In the genomic region with DNA sequence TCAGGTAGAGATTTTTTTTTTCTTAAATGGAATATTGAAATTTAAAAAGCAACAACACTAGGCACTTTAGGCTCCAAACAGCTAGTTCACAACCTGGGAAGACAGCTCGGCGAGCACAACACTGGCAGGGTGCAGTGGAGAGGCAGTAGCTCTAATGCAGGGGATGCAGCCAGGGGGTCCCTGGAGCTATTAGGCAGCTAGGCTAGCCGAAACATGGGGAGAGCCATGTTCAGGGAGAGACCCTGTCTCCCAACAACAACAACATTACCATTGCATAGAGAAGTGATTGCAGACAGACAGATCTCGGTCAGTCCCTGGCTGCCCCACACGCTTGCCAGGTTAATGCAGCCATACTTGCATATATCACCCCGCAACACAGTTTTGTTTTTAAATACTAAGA, we compare ENCODE assay signal across 26 mouse cellular contexts. TPM values are rescaled to one million over a fixed set of nuclear protein-coding genes. Genes with fewer than 3 reads are reported as not detected.
DNase-seq lines count a peak whose midpoint lies in the region; ATAC-seq and TF ChIP-seq lines count a peak whose summit lies in the region.
"Had no signal": no experiment of that assay in that cellular context is flagged by ENCODE, and none has a peak within 500 bp of the region (broad histone marks: within the 10 kb centered on the region; RNA-seq: fewer than 3 reads in every experiment).

No protein-coding gene starts in this region.

- H3K4me1 ChIP-seq in midbrain, embryonic 11.5 days (ENCODE audit: control insufficient read depth, insufficient read depth, low read length), result peaks cover 7% of the 10 kb centered on the region
- peaks cover 9% of the 10 kb centered on the region for H3K4me1 ChIP-seq in midbrain, embryonic 15.5 days
- H3K4me1 ChIP-seq in thymus, adult 2 months (replicated peaks; ENCODE audit: control insufficient read depth, insufficient read depth, low read length), result peaks cover 44% of the 10 kb centered on the region
- peaks cover 60% of the 10 kb centered on the region for H3K4me1 ChIP-seq in embryonic facial prominence, embryonic 10.5 days

- no peak for TF ChIP-seq POLR2A in thymus, adult 2 months (IDR thresholded peaks at IDR 0.05; ENCODE audit: control insufficient read depth, extremely low read depth, insufficient read depth, low read length, poor library complexity)

- intact Hi-C loops in gastrocnemius, adult 2 months (cut with DNase I), result no loop called here

- H3K27me3 ChIP-seq in midbrain, embryonic 11.5 days (ENCODE audit: control insufficient read depth, insufficient read depth, low read length), result no peaks in the 10 kb centered on the region
- peaks cover 4% of the 10 kb centered on the region; the same call in 1 of the 2 replicates for H3K27me3 ChIP-seq in midbrain, embryonic 15.5 days (replicated peaks)
- H3K27me3 ChIP-seq in thymus, adult 2 months (ENCODE audit: control insufficient read depth, insufficient read depth, low read length), result no peaks in the 10 kb centered on the region
- H3K27me3 ChIP-seq in embryonic facial prominence, embryonic 10.5 days (replicated peaks; ENCODE audit: low read depth, poor library complexity, severe bottlenecking), result peaks cover 18% of the 10 kb centered on the region
- H3K27me3 ChIP-seq: CH12.LX; embryonic facial prominence, embryonic 13.5 days; embryonic facial prominence, embryonic 15.5 days; Patski had no signal

- H3K4me2 ChIP-seq in midbrain, embryonic 11.5 days, result no peak overlapping the region
- no peak overlapping the region for H3K4me2 ChIP-seq in midbrain, embryonic 15.5 days

- H3K9me3 ChIP-seq in midbrain, embryonic 11.5 days (ENCODE audit: control insufficient read depth, low read length), result no peaks in the 10 kb centered on the region
- no peaks in the 10 kb centered on the region for H3K9me3 ChIP-seq in midbrain, embryonic 15.5 days
- H3K9me3 ChIP-seq in embryonic facial prominence, embryonic 10.5 days, result no peaks in the 10 kb centered on the region
- H3K9me3 ChIP-seq: embryonic facial prominence, embryonic 13.5 days; embryonic facial prominence, embryonic 15.5 days; forebrain, embryonic 10.5 days; forebrain, embryonic 12.5 days; G1E had no signal

- H3K9ac ChIP-seq in midbrain, embryonic 11.5 days (ENCODE audit: low read length), result no peak overlapping the region
- H3K9ac ChIP-seq in midbrain, embryonic 15.5 days, result no peak overlapping the region
- H3K9ac ChIP-seq: embryonic facial prominence, embryonic 15.5 days; forebrain, embryonic 12.5 days had no signal

- peak; percentile 7 for DNase-seq in gastrocnemius, adult 2 months
- DNase-seq in gastrocnemius, postnatal 25 days, result no peak
- peak; percentile 77 for DNase-seq in midbrain, embryonic 11.5 days (ENCODE audit: low spot score, missing footprints)
- no peak for DNase-seq in thymus, adult 2 months
- no peak for DNase-seq in thymus, adult 18-20 months
- DNase-seq in embryonic facial prominence, embryonic 10.5 days (ENCODE audit: low spot score), result no peak
- DNase-seq: adrenal gland, adult 8-10 months; adrenal gland, postnatal 14 days; adrenal gland, postnatal 36 days; B cell, adult 2 months; cerebellum, adult 11-12 months; cerebellum, adult 2 months; cerebellum, adult 9-10 months; cerebellum, postnatal 10 days; cerebellum, postnatal 25 days had no signal

- no peak for ATAC-seq in midbrain, embryonic 11.5 days (ENCODE audit: low FRiP score)
- no peak for ATAC-seq in midbrain, embryonic 15.5 days (replicated peaks)
- ATAC-seq: activated CD4-positive, CD25-positive, alpha-beta regulatory T cell, adult 4 months; forebrain, embryonic 14.5 days; Patski had no signal

- H3K4me3 ChIP-seq in gastrocnemius, adult 2 months, result no peak overlapping the region
- H3K4me3 ChIP-seq in midbrain, embryonic 11.5 days (ENCODE audit: low read depth, low read length), result no peak overlapping the region
- no peak overlapping the region for H3K4me3 ChIP-seq in midbrain, embryonic 15.5 days
- no peak overlapping the region for H3K4me3 ChIP-seq in thymus, adult 2 months (ENCODE audit: control insufficient read depth, insufficient read depth, low read length)
- no peak overlapping the region for H3K4me3 ChIP-seq in embryonic facial prominence, embryonic 10.5 days
- H3K4me3 ChIP-seq: embryonic facial prominence, embryonic 15.5 days; erythroblast, embryonic 14.5 days; forebrain, embryonic 10.5 days; forebrain, embryonic 12.5 days had no signal

- no peak for TF ChIP-seq CTCF in gastrocnemius, adult 2 months (IDR thresholded peaks at IDR 0.05)
- TF ChIP-seq CTCF in thymus, adult 2 months (IDR thresholded peaks at IDR 0.05; ENCODE audit: borderline replicate concordance, control insufficient read depth, extremely low read depth, insufficient read depth, low read length, poor library complexity), result no peak

- WGBS in midbrain, embryonic 11.5 days, result 83% methylated on average over 6 of the region's 6 CpGs
- WGBS in midbrain, embryonic 15.5 days, result 91% methylated on average over 6 of the region's 6 CpGs
- WGBS in thymus, adult 2 months, result 76% methylated on average over 6 of the region's 6 CpGs
- WGBS in embryonic facial prominence, embryonic 10.5 days, result 91% methylated on average over 6 of the region's 6 CpGs

- no peak overlapping the region for H3K27ac ChIP-seq in gastrocnemius, adult 2 months
- H3K27ac ChIP-seq in midbrain, embryonic 11.5 days (ENCODE audit: low read depth, low read length), result no peak overlapping the region
- H3K27ac ChIP-seq in midbrain, embryonic 15.5 days, result no peak overlapping the region
- H3K27ac ChIP-seq in thymus, adult 2 months (ENCODE audit: control insufficient read depth, insufficient read depth, low read length), result peak overlapping the region; percentile 96
- peak overlapping the region; percentile 10 for H3K27ac ChIP-seq in embryonic facial prominence, embryonic 10.5 days (replicated peaks)
- H3K27ac ChIP-seq: forebrain, embryonic 12.5 days had no signal

- H3K36me3 ChIP-seq in midbrain, embryonic 11.5 days (ENCODE audit: control insufficient read depth, insufficient read depth, low read length), result no peaks in the 10 kb centered on the region
- no peaks in the 10 kb centered on the region for H3K36me3 ChIP-seq in midbrain, embryonic 15.5 days (replicated peaks)
- H3K36me3 ChIP-seq in thymus, adult 2 months (ENCODE audit: control insufficient read depth, insufficient read depth, low read length), result no peaks in the 10 kb centered on the region
- H3K36me3 ChIP-seq in embryonic facial prominence, embryonic 10.5 days (replicated peaks), result no peaks in the 10 kb centered on the region
- H3K36me3 ChIP-seq: embryonic facial prominence, embryonic 13.5 days; embryonic facial prominence, embryonic 15.5 days; forebrain, embryonic 12.5 days had no signal

RNA-seq across cellular contexts. Expression of gene Hlcs, which starts 58.3 kb away (rescaled TPM):
- 10 to 100 TPM in 1 of 2 experiments, 1 to 10 TPM in 1; 7.5 to 10.3 TPM for total RNA-seq in gastrocnemius, adult 2 months (2021)
- total RNA-seq in gastrocnemius, postnatal 25 days (2021), result 1 to 10 TPM; 6.8 to 8.6 TPM
- 8.0 and 8.1 TPM in 2 replicates for polyA plus RNA-seq in midbrain, embryonic 11.5 days (2014; fragmentation: Nextera tagmentation; extraction: Ambion mirVana)
- polyA plus RNA-seq in midbrain, embryonic 15.5 days (2015; fragmentation: Nextera tagmentation; extraction: Ambion mirVana), result 9.7 and 10.1 TPM in 2 replicates
- polyA plus RNA-seq in thymus, adult 2 months (2012; rRNA removed), result 7.8 and 9.3 TPM in 2 replicates
- 12.2 and 13.1 TPM in 2 replicates for polyA plus RNA-seq in embryonic facial prominence, embryonic 10.5 days (2016; fragmentation: Nextera tagmentation; extraction: Ambion mirVana)

Comparison
In these comparisons a context has a peak if more than half of its experiments do, and no peak if none do; other contexts are left out.
1. DNase-seq: peak in gastrocnemius, adult 2 months (single experiment) and midbrain, embryonic 11.5 days (single experiment); none in gastrocnemius, postnatal 25 days (single experiment), thymus, adult 2 months (single experiment), thymus, adult 18-20 months (0 of 2) and embryonic facial prominence, embryonic 10.5 days (single experiment).
2. H3K27ac ChIP-seq: peak in thymus, adult 2 months (single experiment) and embryonic facial prominence, embryonic 10.5 days (single experiment); none in gastrocnemius, adult 2 months (single experiment), midbrain, embryonic 11.5 days (single experiment) and midbrain, embryonic 15.5 days (single experiment).